Mouse (Mus musculus) embryonic facial prominence, embryonic 11.5 days (tissue): Measurements from ENCODE around the gene Atp1a1. TPM values are rescaled to one million over a fixed set of nuclear protein-coding genes. Genes with fewer than 3 reads are reported as not detected.

Experiments
- ATAC-seq: fragments of 200-750 bp; cut with Nextera tagmentation; replicated peaks from 2 replicates; pipeline ENCODE4 v1.8.0; 2017; ENCODE audit warnings: low read depth; ENCODE audit not compliant: insufficient number of reproducible peaks, low FRiP score, low TSS enrichment
- DNase-seq: peaks from one replicate; pipeline ENCODE4 v3.0.0-alpha.2; 2015; ENCODE audit warnings: low spot score
- H3K27ac ChIP-seq: fragments of 300-500 bp; sonication (generic); replicated peaks from 2 replicates; pipeline ENCODE4 v1.5.1; 2014; ENCODE audit warnings: mild to moderate bottlenecking, low read depth, low read length, control low read depth
- H3K27me3 ChIP-seq: fragments of 300-500 bp; sonication (generic); 2 replicates; pipeline ENCODE4 v1.6.1; 2014; ENCODE audit warnings: mild to moderate bottlenecking, low read length, moderate library complexity, mixed read lengths; ENCODE audit not compliant: control insufficient read depth, insufficient read depth
- H3K36me3 ChIP-seq: fragments of 300-500 bp; sonication (generic); replicated peaks from 2 replicates; pipeline ENCODE4 v1.6.1; 2014; ENCODE audit warnings: low read depth, mild to moderate bottlenecking, low read length, moderate library complexity, mixed read lengths; ENCODE audit not compliant: control insufficient read depth, insufficient read depth
- H3K4me1 ChIP-seq: fragments of 300-500 bp; sonication (generic); 2 replicates; pipeline ENCODE4 v1.6.1; 2014; ENCODE audit warnings: low read length, mixed read lengths; ENCODE audit not compliant: control insufficient read depth, insufficient read depth
- H3K4me2 ChIP-seq: fragments of 300-500 bp; sonication (generic); 2 replicates; pipeline ENCODE4 v1.6.1; 2014; ENCODE audit warnings: low read depth, mild to moderate bottlenecking, control low read depth, low read length, moderate library complexity
- H3K4me3 ChIP-seq: fragments of 300-500 bp; sonication (generic); 2 replicates; pipeline ENCODE4 v1.5.1; 2014; ENCODE audit warnings: low read depth, low read length, control low read depth
- H3K9ac ChIP-seq: fragments of 300-500 bp; sonication (generic); replicated peaks from 2 replicates; pipeline ENCODE4 v1.6.1; 2014; ENCODE audit warnings: mild to moderate bottlenecking, control low read depth, low read length
- H3K9me3 ChIP-seq: fragments of 300-500 bp; sonication (generic); replicated peaks from 2 replicates; pipeline ENCODE4 v1.6.1; 2016; ENCODE audit warnings: mild to moderate bottlenecking, low read length, inconsistent platforms, mixed read lengths; ENCODE audit not compliant: control insufficient read depth
- WGBS: fragments of 180-500 bp; shearing (Covaris S2); extraction: QIAGEN DNeasy Blood & Tissue Kit; methylation state at CpG from one replicate; pipeline ENCODE4 v1.1.7; 2014; 5-methylcytosine and 5-hydroxymethylcytosine counted together
- polyA plus RNA-seq: library from polyadenylated mRNA; unstranded; fragments of >200 nt; fragmentation: Nextera tagmentation; extraction: Ambion mirVana; gene quantifications from 2 replicates; pipeline ENCODE4 v1.2.1, GENCODE M21; 2014

Gene Atp1a1
- polyA plus RNA-seq, 1 experiment from 2014 or later, result 87.9 TPM

- no peak overlapping the region for H3K4me3 ChIP-seq
- H3K4me1 ChIP-seq, result no peaks in the 10 kb centered on the region
- WGBS, result 84% methylated on average over 4 of the region's 4 CpGs
Observed at GRCm38 (mm10) chr3:101644062-101644802, 39.7 kb upstream of the Atp1a1 start.

GRCm38 (mm10) chr3:101643264-101643663, 38.8 kb upstream of the Atp1a1 start:
- H3K9ac ChIP-seq, result no peak overlapping the region
- DNase-seq (no peak), ATAC-seq (no peak)
- 79% methylated on average over 2 of the region's 2 CpGs for WGBS
- no peaks in the 10 kb centered on the region for H3K4me1 ChIP-seq
- H3K4me2 ChIP-seq, result no peak overlapping the region
- no peak overlapping the region for H3K4me3 ChIP-seq
- H3K27ac ChIP-seq, result no peak overlapping the region
- H3K36me3 ChIP-seq, result no peaks in the 10 kb centered on the region
- no peaks in the 10 kb centered on the region for H3K9me3 ChIP-seq
- H3K27me3 ChIP-seq, result no peaks in the 10 kb centered on the region

More at GRCm38 (mm10) chr3:101644062-101644802, 39.7 kb upstream of the Atp1a1 start:
- Histone ChIP-seq H3K27me3 (no peaks in the 10 kb centered on the region), H3K36me3 (no peaks in the 10 kb centered on the region), H3K9ac (no peak overlapping the region), H3K27ac (no peak overlapping the region), H3K9me3 (no peaks in the 10 kb centered on the region), H3K4me2 (no peak overlapping the region)
- no peak for ATAC-seq
- DNase-seq, result no peak

- Histone ChIP-seq H3K27me3 (no peaks in the 10 kb centered on the region), H3K27ac (no peak overlapping the region), H3K4me2 (no peak overlapping the region), H3K9ac (no peak overlapping the region), H3K36me3 (no peaks in the 10 kb centered on the region), H3K4me3 (no peak overlapping the region), H3K4me1 (no peaks in the 10 kb centered on the region), H3K9me3 (no peaks in the 10 kb centered on the region)
- ATAC-seq (no peak), DNase-seq (no peak)
- WGBS, result 86% methylated on average over 2 of the region's 2 CpGs
Observed at GRCm38 (mm10) chr3:101638223-101638622, 33.7 kb upstream of the Atp1a1 start.

- Histone ChIP-seq H3K4me1 (no peaks in the 10 kb centered on the region), H3K36me3 (no peaks in the 10 kb centered on the region), H3K27ac (no peak overlapping the region), H3K4me2 (no peak overlapping the region), H3K9me3 (no peaks in the 10 kb centered on the region), H3K4me3 (no peak overlapping the region), H3K9ac (no peak overlapping the region), H3K27me3 (no peaks in the 10 kb centered on the region)
- no peak for DNase-seq
- no peak for ATAC-seq
- 90% methylated on average over 7 of the region's 7 CpGs for WGBS
Observed at GRCm38 (mm10) chr3:101636510-101636909, 32.0 kb upstream of the Atp1a1 start.

- Histone ChIP-seq H3K4me3 (no peak overlapping the region), H3K9me3 (no peaks in the 10 kb centered on the region), H3K36me3 (no peaks in the 10 kb centered on the region), H3K27me3 (no peaks in the 10 kb centered on the region), H3K9ac (no peak overlapping the region), H3K4me2 (no peak overlapping the region), H3K27ac (no peak overlapping the region), H3K4me1 (no peaks in the 10 kb centered on the region)
- ATAC-seq (no peak), DNase-seq (no peak)
- WGBS, result 62% methylated on average over 2 of the region's 2 CpGs
Observed at GRCm38 (mm10) chr3:101636086-101636485, 31.6 kb upstream of the Atp1a1 start.

- DNase-seq (no peak), ATAC-seq (no peak)
- H3K27ac ChIP-seq, result no peak overlapping the region
- 88% methylated on average over 9 of the region's 9 CpGs for WGBS
- H3K4me3 ChIP-seq, result no peak overlapping the region
- H3K9me3 ChIP-seq, result no peaks in the 10 kb centered on the region
- H3K9ac ChIP-seq, result no peak overlapping the region
- no peak overlapping the region for H3K4me2 ChIP-seq
- no peaks in the 10 kb centered on the region for H3K36me3 ChIP-seq
- no peaks in the 10 kb centered on the region for H3K4me1 ChIP-seq
- no peaks in the 10 kb centered on the region for H3K27me3 ChIP-seq
Observed at GRCm38 (mm10) chr3:101634141-101634900, 29.8 kb upstream of the Atp1a1 start.

DNA sequence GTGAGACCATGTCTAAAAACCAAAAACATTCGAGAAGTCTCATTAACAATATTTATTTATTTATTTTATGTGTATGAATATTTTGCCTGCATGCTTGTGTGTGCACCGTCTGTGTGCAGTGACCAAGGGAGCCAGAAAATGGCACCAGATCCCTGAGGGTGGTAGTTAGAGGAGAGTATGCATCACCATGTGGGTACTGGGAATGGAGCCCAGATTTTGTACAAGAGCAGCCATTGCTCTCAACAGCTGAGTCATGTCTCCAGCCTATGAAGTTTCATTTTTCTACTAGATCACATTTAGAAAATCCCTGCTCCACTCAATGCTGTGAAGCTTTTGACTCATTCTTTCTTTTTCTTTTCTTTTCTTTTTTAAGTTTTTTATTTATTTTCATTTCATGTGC, 23.8 kb upstream of the Atp1a1 start:
- 85% methylated on average over 2 of the region's 2 CpGs for WGBS
- no peaks in the 10 kb centered on the region for H3K4me1 ChIP-seq

GRCm38 (mm10) chr3:101624287-101624686, 19.8 kb upstream of the Atp1a1 start:
- Histone ChIP-seq H3K9ac (no peak overlapping the region), H3K27me3 (no peaks in the 10 kb centered on the region), H3K4me2 (no peak overlapping the region), H3K4me1 (no peaks in the 10 kb centered on the region), H3K9me3 (no peaks in the 10 kb centered on the region), H3K27ac (no peak overlapping the region), H3K4me3 (no peak overlapping the region), H3K36me3 (no peaks in the 10 kb centered on the region)
- ATAC-seq, result no peak
- 92% methylated on average over 5 of the region's 5 CpGs for WGBS
- no peak for DNase-seq

More for the DNA sequence above, 23.8 kb upstream of the Atp1a1 start:
- H3K9ac ChIP-seq, result no peak overlapping the region
- ATAC-seq, result no peak
- H3K27ac ChIP-seq, result no peak overlapping the region
- H3K4me3 ChIP-seq, result no peak overlapping the region
- H3K9me3 ChIP-seq, result no peaks in the 10 kb centered on the region
- no peak overlapping the region for H3K4me2 ChIP-seq
- H3K36me3 ChIP-seq, result no peaks in the 10 kb centered on the region
- no peaks in the 10 kb centered on the region for H3K27me3 ChIP-seq
- no peak for DNase-seq
